In the genomic region with DNA sequence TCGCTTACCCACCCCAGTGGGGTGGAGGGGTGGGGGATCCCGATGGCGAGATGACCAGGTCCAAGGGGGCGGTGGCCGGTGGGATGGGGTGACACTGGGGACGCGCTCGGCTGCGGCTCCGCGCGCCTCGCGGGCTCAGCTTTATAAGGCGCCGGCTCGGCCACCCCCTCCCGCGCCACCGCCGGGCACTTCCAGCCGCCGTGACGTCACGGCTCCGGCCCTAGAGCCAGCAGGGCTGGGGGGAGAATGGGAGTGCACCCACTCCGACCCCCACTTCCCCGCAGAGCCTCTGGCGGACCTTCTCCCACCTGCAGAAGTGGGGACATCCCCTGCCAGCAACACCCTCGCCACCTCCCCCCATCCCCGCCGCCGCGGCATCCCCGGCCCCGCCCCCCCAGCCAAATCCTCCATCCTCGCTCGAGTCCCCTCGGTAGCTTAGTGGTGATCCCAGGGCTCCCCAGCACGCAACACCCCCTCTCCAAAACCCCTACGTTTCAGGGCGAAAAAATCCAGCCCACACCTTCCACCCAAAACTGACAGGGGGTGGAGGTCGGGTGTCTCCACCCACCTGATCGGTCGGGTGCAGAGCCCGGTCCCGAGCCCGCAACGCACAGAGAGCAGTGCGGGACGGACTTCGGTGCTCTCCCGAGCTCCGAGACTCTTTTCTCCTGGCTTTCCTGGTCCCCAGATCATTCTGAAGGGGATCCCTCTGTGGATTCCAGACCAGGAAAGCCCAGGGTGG, we compare ENCODE assay signal across 8 mouse cellular contexts. TPM values are rescaled to one million over a fixed set of nuclear protein-coding genes. Genes with fewer than 3 reads are reported as not detected.
DNase-seq lines count a peak whose midpoint lies in the region; ATAC-seq lines count a peak whose summit lies in the region.

No protein-coding gene starts in this region.

- H3K36me3 ChIP-seq in embryonic facial prominence, embryonic 13.5 days = no peaks in the 10 kb centered on the region
- H3K36me3 ChIP-seq in intestine, embryonic 14.5 days (ENCODE audit: control insufficient read depth, insufficient read depth, low read length) = no peaks in the 10 kb centered on the region
- H3K36me3 ChIP-seq in midbrain, embryonic 13.5 days = no peaks in the 10 kb centered on the region

- peaks cover 72% of the 10 kb centered on the region for H3K27me3 ChIP-seq in embryonic facial prominence, embryonic 13.5 days
- peaks cover 65% of the 10 kb centered on the region for H3K27me3 ChIP-seq in intestine, embryonic 14.5 days (replicated peaks; ENCODE audit: control insufficient read depth, insufficient read depth, low read length)
- peaks cover 46% of the 10 kb centered on the region for H3K27me3 ChIP-seq in midbrain, embryonic 13.5 days

- peak; percentile 50 to 59 for DNase-seq in left cerebral cortex, adult 18-20 months (ENCODE audit: low spot score in 2 of 2)
- no peak for DNase-seq in left cerebral cortex, adult 11 months (ENCODE audit: low spot score)
- peak; percentile 21 for DNase-seq in MN1 (ENCODE audit: low spot score)
- DNase-seq in intestine, embryonic 14.5 days (ENCODE audit: low spot score) = no peak
- no peak for DNase-seq in urinary bladder, postnatal 4 days (ENCODE audit: low spot score in 2 of 2)
- DNase-seq in urinary bladder, postnatal 14 days (ENCODE audit: low spot score) = no peak

- no peak; the same call in none of the 2 replicates for ATAC-seq in embryonic facial prominence, embryonic 13.5 days (ENCODE audit: insufficient number of reproducible peaks, insufficient read depth, low FRiP score, low TSS enrichment, low read depth)
- ATAC-seq in intestine, embryonic 14.5 days (replicated peaks; ENCODE audit: low FRiP score, low TSS enrichment, low read depth) = peak; percentile 26; the same call in 1 of the 2 replicates
- peak; percentile 61 for ATAC-seq in midbrain, embryonic 13.5 days

- no peaks in the 10 kb centered on the region for H3K9me3 ChIP-seq in embryonic facial prominence, embryonic 13.5 days
- H3K9me3 ChIP-seq in intestine, embryonic 14.5 days (ENCODE audit: control insufficient read depth, low read length) = no peaks in the 10 kb centered on the region
- H3K9me3 ChIP-seq in midbrain, embryonic 13.5 days = no peaks in the 10 kb centered on the region

- no peak overlapping the region for H3K27ac ChIP-seq in embryonic facial prominence, embryonic 13.5 days
- no peak overlapping the region for H3K27ac ChIP-seq in intestine, embryonic 14.5 days (ENCODE audit: low read depth)
- peak overlapping the region; percentile 47; the same call in 1 of the 2 replicates for H3K27ac ChIP-seq in midbrain, embryonic 13.5 days

- H3K9ac ChIP-seq in embryonic facial prominence, embryonic 13.5 days = peak overlapping the region; percentile 65
- H3K9ac ChIP-seq in intestine, embryonic 14.5 days (ENCODE audit: low read length) = peak overlapping the region; percentile 23; the same call in 1 of the 2 replicates
- H3K9ac ChIP-seq in midbrain, embryonic 13.5 days (replicated peaks) = peak overlapping the region; percentile 78

- WGBS in embryonic facial prominence, embryonic 13.5 days = under 1% methylated on average over 42 of the region's 54 CpGs
- under 1% methylated on average over 52 of the region's 54 CpGs for WGBS in intestine, embryonic 14.5 days
- under 1% methylated on average over 51 of the region's 54 CpGs for WGBS in midbrain, embryonic 13.5 days

- H3K4me2 ChIP-seq in embryonic facial prominence, embryonic 13.5 days = peak overlapping the region; percentile 98
- H3K4me2 ChIP-seq in intestine, embryonic 14.5 days (ENCODE audit: low read length) = peak overlapping the region; percentile 99
- H3K4me2 ChIP-seq in midbrain, embryonic 13.5 days (replicated peaks) = peak overlapping the region; percentile 96

- H3K4me3 ChIP-seq in embryonic facial prominence, embryonic 13.5 days = peak overlapping the region; percentile 54
- peak overlapping the region; percentile 45 for H3K4me3 ChIP-seq in intestine, embryonic 14.5 days (ENCODE audit: low read depth, low read length)
- peak overlapping the region; percentile 60 for H3K4me3 ChIP-seq in midbrain, embryonic 13.5 days (replicated peaks)

- H3K4me1 ChIP-seq in embryonic facial prominence, embryonic 13.5 days = peaks cover 27% of the 10 kb centered on the region
- peaks cover 6% of the 10 kb centered on the region for H3K4me1 ChIP-seq in intestine, embryonic 14.5 days (replicated peaks; ENCODE audit: control insufficient read depth, insufficient read depth, low read length)
- H3K4me1 ChIP-seq in midbrain, embryonic 13.5 days (replicated peaks) = peaks cover 37% of the 10 kb centered on the region

RNA-seq across cellular contexts. Expression of a gene that starts 19.1 kb away (rescaled TPM):
- 100 to 1,000 TPM; 127 to 142 TPM for total RNA-seq in left cerebral cortex, adult 18-20 months (2021)
- 15.9 and 16.3 TPM in 2 replicates for polyA plus RNA-seq in embryonic facial prominence, embryonic 13.5 days (2015; fragmentation: Nextera tagmentation; extraction: Ambion mirVana)
- polyA plus RNA-seq in intestine, embryonic 14.5 days (2014; fragmentation: Nextera tagmentation; extraction: Ambion mirVana) = 7.5 and 9.4 TPM in 2 replicates
- polyA plus RNA-seq in midbrain, embryonic 13.5 days (2015; fragmentation: Nextera tagmentation; extraction: Ambion mirVana) = 92.0 and 96.7 TPM in 2 replicates

Comparison
In these comparisons a context has a peak if more than half of its experiments do, and no peak if none do; other contexts are left out.
1. DNase-seq: peak in left cerebral cortex, adult 18-20 months (2 of 2) and MN1 (single experiment); none in left cerebral cortex, adult 11 months (single experiment), intestine, embryonic 14.5 days (single experiment), urinary bladder, postnatal 4 days (0 of 2) and urinary bladder, postnatal 14 days (single experiment).
2. H3K9ac ChIP-seq: peak in every context shown above with its lines; median percentile 78 in midbrain, embryonic 13.5 days; 65 in embryonic facial prominence, embryonic 13.5 days; 23 in intestine, embryonic 14.5 days.
3. Peak in every context shown above with its lines, with median percentiles within 50 percentile points of each other: H3K4me2 ChIP-seq and H3K4me3 ChIP-seq.